Comparison of ENCODE assay signal across 27 mouse cellular contexts in genomic region chr4:100039741-100040140, GRCm38 (mm10). TPM values are rescaled to one million over a fixed set of nuclear protein-coding genes. Genes with fewer than 3 reads are reported as not detected.
"Had no signal": no experiment of that assay in that cellular context is flagged by ENCODE, and none has a peak within 500 bp of the region (broad histone marks: within the 10 kb centered on the region; RNA-seq: fewer than 3 reads in every experiment).

No protein-coding gene starts in this region.

- ATAC-seq: forebrain, embryonic 13.5 days; forebrain, embryonic 14.5 days; forebrain, embryonic 15.5 days; forebrain, embryonic 16.5 days; forebrain, postnatal 0 days had no signal

- H3K36me3 ChIP-seq: embryonic facial prominence, embryonic 10.5 days; embryonic facial prominence, embryonic 12.5 days; embryonic facial prominence, embryonic 13.5 days; embryonic facial prominence, embryonic 15.5 days; forebrain, embryonic 10.5 days; forebrain, embryonic 12.5 days; forebrain, embryonic 15.5 days had no signal

- H3K4me3 ChIP-seq: embryonic facial prominence, embryonic 10.5 days; embryonic facial prominence, embryonic 12.5 days; embryonic facial prominence, embryonic 13.5 days; embryonic facial prominence, embryonic 15.5 days; erythroblast, embryonic 14.5 days; forebrain, embryonic 10.5 days; forebrain, embryonic 12.5 days; forebrain, embryonic 13.5 days; forebrain, embryonic 15.5 days; gastrocnemius, adult 2 months; heart, adult 2 months had no signal

- H3K9me3 ChIP-seq: embryonic facial prominence, embryonic 10.5 days; embryonic facial prominence, embryonic 12.5 days; embryonic facial prominence, embryonic 13.5 days; embryonic facial prominence, embryonic 15.5 days; forebrain, embryonic 10.5 days; forebrain, embryonic 12.5 days; forebrain, embryonic 13.5 days; forebrain, embryonic 15.5 days had no signal

- DNase-seq: cerebellum, adult 9-10 months; cerebellum, adult 9-11 months; cerebellum, postnatal 10 days; cerebellum, postnatal 14 days; cerebellum, postnatal 25 days; cerebellum, postnatal 36 days; embryo, embryonic 11 days; forebrain, postnatal 0 days; gastrocnemius, adult 2 months; gastrocnemius, postnatal 10 days; gastrocnemius, postnatal 14 days; gastrocnemius, postnatal 25 days; gastrocnemius, postnatal 36 days; heart, adult 18-20 months had no signal

- H3K27me3 ChIP-seq: embryonic facial prominence, embryonic 12.5 days; embryonic facial prominence, embryonic 13.5 days; embryonic facial prominence, embryonic 15.5 days; forebrain, embryonic 12.5 days; forebrain, embryonic 13.5 days; forebrain, embryonic 15.5 days had no signal

- H3K4me1 ChIP-seq: forebrain, embryonic 13.5 days; forebrain, embryonic 15.5 days had no signal

RNA-seq across cellular contexts. Expression of gene Ror1, which starts 55.9 kb away (rescaled TPM):
- total RNA-seq: granulocyte monocyte progenitor cell, adult 5-6 weeks had no signal
- polyA plus RNA-seq: erythroblast, embryonic 14.5 days had no signal
